Mouse (Mus musculus) stomach, postnatal 0 days (tissue): ENCODE data around the gene 4833427G06Rik. TPM values are rescaled to one million over a fixed set of nuclear protein-coding genes. Genes with fewer than 3 reads are reported as not detected.
A peak's percentile ranks its signal among the peaks of the same experiment; 100 is the strongest.

ENCODE experiments used
- ATAC-seq: fragments of 200-750 bp; cut with Nextera tagmentation; 2 replicates; pipeline ENCODE4 v1.8.0; 2017; ENCODE audit not compliant: low FRiP score, low TSS enrichment
- DNase-seq: peaks from one replicate; pipeline ENCODE4 v3.0.0-alpha.2; 2016; ENCODE audit warnings: low spot score
- H3K27ac ChIP-seq: fragments of 300-500 bp; sonication (generic); replicated peaks from 2 replicates; pipeline ENCODE4 v1.5.1; 2014; ENCODE audit warnings: mild to moderate bottlenecking, control low read depth
- H3K27me3 ChIP-seq: fragments of 300-500 bp; sonication (generic); 2 replicates; pipeline ENCODE4 v1.6.1; 2014; ENCODE audit warnings: low read length; ENCODE audit not compliant: control insufficient read depth, insufficient read depth
- H3K36me3 ChIP-seq: fragments of 300-500 bp; sonication (generic); 2 replicates; pipeline ENCODE4 v1.6.1; 2014; ENCODE audit warnings: low read length, mixed read lengths; ENCODE audit not compliant: control insufficient read depth, insufficient read depth
- H3K4me1 ChIP-seq: fragments of 300-500 bp; sonication (generic); replicated peaks from 2 replicates; pipeline ENCODE4 v1.6.1; 2014; ENCODE audit warnings: antibody characterized with exemption; ENCODE audit not compliant: control insufficient read depth, insufficient read depth
- H3K4me2 ChIP-seq: fragments of 300-500 bp; sonication (generic); replicated peaks from 2 replicates; pipeline ENCODE4 v1.6.1; 2014; ENCODE audit warnings: low read depth, mild to moderate bottlenecking, control low read depth, moderate library complexity
- H3K4me3 ChIP-seq: fragments of 300-500 bp; sonication (generic); 2 replicates; pipeline ENCODE4 v1.5.1; 2014; ENCODE audit warnings: low read depth, low read length, control low read depth
- H3K9ac ChIP-seq: fragments of 300-500 bp; sonication (generic); 2 replicates; pipeline ENCODE4 v1.6.1; 2014; ENCODE audit warnings: mild to moderate bottlenecking, low read length, control low read depth, mixed read lengths
- H3K9me3 ChIP-seq: fragments of 300-500 bp; sonication (generic); 2 replicates; pipeline ENCODE4 v1.6.1; 2016; ENCODE audit warnings: low read length; ENCODE audit not compliant: control insufficient read depth
- CTCF ChIP-seq: IDR thresholded peaks from 2 replicates; pipeline ENCODE4 v1.5.1; 2016; ENCODE audit warnings: antibody characterized with exemption, low read depth, mild to moderate bottlenecking, moderate library complexity
- EP300 ChIP-seq: optimal IDR thresholded peaks from 2 replicates; pipeline ENCODE3; 2016; ENCODE audit warnings: antibody characterized with exemption
- WGBS: fragments of 180-500 bp; shearing (Covaris S2); extraction: QIAGEN DNeasy Blood & Tissue Kit; methylation state at CpG from one replicate; pipeline ENCODE4 v1.1.7; 2014; 5-methylcytosine and 5-hydroxymethylcytosine counted together
- microRNA counts: library from miRNA; unstranded; fragments of <30 nt; microRNA quantifications from one replicate; lab custom pipeline; 2015
- microRNA-seq: library from miRNA; unstranded; fragments of <30 nt; microRNA quantifications from one replicate; pipeline ENCODE4, GENCODE M21; 2016
- polyA plus RNA-seq: library from polyadenylated mRNA; unstranded; fragments of >200 nt; fragmentation: Nextera tagmentation; extraction: Ambion mirVana; gene quantifications from 2 replicates; pipeline ENCODE4 v1.2.1, GENCODE M21; 2015

The 4833427G06Rik gene
- polyA plus RNA-seq, 1 experiment from 2014 or later, result not detected

DNA sequence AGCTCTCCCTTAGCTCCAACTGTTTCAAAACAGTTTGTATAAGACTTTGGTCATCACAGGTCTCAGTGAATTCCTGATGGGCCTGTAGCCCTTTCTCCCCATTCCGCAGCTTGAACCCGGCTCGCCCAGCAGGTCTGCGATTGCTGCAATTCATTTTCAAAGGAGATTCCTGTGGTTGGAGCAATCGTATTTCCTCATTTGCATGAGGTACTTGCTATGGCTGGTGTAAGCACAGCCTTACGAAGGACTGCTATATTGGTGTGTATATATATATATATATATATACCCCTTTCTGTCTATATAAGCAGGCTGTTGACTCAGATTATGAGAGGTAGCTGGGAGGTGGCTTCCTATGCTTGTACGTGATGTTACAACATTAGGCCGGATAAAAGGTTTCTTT, 69.6 kb downstream of the 4833427G06Rik start:
- 70% methylated on average over 8 of the region's 8 CpGs for WGBS

DNA sequence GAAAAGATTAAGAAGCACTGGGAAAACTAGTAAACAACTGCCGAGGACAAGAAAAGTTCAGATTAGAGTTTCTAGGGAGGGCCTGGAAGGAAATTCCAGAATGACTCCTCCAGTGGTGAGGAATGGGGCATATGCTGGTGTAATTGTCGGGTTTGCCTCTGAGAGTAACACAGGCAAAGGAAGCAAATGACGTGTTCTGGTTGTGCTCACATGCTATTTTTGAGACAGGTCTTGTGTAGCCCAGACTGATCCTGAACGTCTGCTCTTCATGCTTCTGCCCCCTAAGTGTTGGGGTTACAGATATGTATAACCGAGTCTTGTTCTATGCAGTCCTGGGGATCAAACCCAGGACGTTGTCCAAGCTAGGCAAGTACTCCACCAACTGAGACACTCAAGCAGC, 70.3 kb downstream of the 4833427G06Rik start:
- Histone ChIP-seq H3K4me3 (no peak overlapping the region), H3K27ac (no peak overlapping the region), H3K9me3 (no peaks in the 10 kb centered on the region), H3K4me2 (no peak overlapping the region), H3K4me1 (no peaks in the 10 kb centered on the region), H3K36me3 (no peaks in the 10 kb centered on the region), H3K27me3 (no peaks in the 10 kb centered on the region), H3K9ac (no peak overlapping the region)
- no peak for DNase-seq
- 53% methylated on average over 6 of the region's 6 CpGs for WGBS
- no peak for TF ChIP-seq EP300
- TF ChIP-seq CTCF, result no peak
- no peak for ATAC-seq

More for the DNA sequence above, 69.6 kb downstream of the 4833427G06Rik start:
- Histone ChIP-seq H3K9ac (no peak overlapping the region), H3K9me3 (no peaks in the 10 kb centered on the region), H3K4me1 (no peaks in the 10 kb centered on the region), H3K4me2 (no peak overlapping the region), H3K27me3 (no peaks in the 10 kb centered on the region), H3K36me3 (no peaks in the 10 kb centered on the region), H3K4me3 (no peak overlapping the region), H3K27ac (no peak overlapping the region)
- ATAC-seq (no peak), DNase-seq (no peak)
- TF ChIP-seq EP300 (no peak), CTCF (no peak)

MicroRNAs encoded within 50 kb of the gene (microRNA counts, 519-probe panel; counts per million panel counts)
- not detected for microRNA mmu-miR-34b-3p (lab: Ali Mortazavi, UCI)
- microRNA mmu-miR-34b-5p (lab: Ali Mortazavi, UCI), result not detected
- microRNA mmu-miR-34c (lab: Ali Mortazavi, UCI), result not detected

Small RNA genes lying within 50 kb of the gene (microRNA-seq; reads per million reads assigned to microRNA genes)
- gene Mir34b (11.9 reads per million, percentile 18 among the genes with 10 or more reads in this experiment), gene Mir34c (277 reads per million, percentile 58 among the genes with 10 or more reads in this experiment)

Other genes with a start within 250 kb of the 4833427G06Rik start
- 9.8 and 10.1 TPM in 2 replicates for gene Sik2, start 93.0 kb downstream of the 4833427G06Rik start, polyA plus RNA-seq
- not detected in 2 replicates for gene Btg4, start 41.2 kb downstream of the 4833427G06Rik start, polyA plus RNA-seq
- gene Layn, start 25.0 kb downstream of the 4833427G06Rik start, polyA plus RNA-seq, result 2.5 and 2.9 TPM in 2 replicates
- gene Gm32742, start 63.4 kb upstream of the 4833427G06Rik start, polyA plus RNA-seq, result 0.06 and 0.08 TPM in 2 replicates
- 0.12 and 0.13 TPM in 2 replicates for gene Pou2af1, start 111.6 kb upstream of the 4833427G06Rik start, polyA plus RNA-seq
- 11.1 and 11.2 TPM in 2 replicates for gene Colca2, start 176.5 kb upstream of the 4833427G06Rik start, polyA plus RNA-seq
- gene 1810046K07Rik, start 226.8 kb upstream of the 4833427G06Rik start, polyA plus RNA-seq, result 0.23 and 0.27 TPM in 2 replicates